Mouse (Mus musculus): ENCODE results near the gene Tmem251.
A peak's percentile ranks its signal among the peaks of the same experiment; 100 is the strongest.

DNA sequence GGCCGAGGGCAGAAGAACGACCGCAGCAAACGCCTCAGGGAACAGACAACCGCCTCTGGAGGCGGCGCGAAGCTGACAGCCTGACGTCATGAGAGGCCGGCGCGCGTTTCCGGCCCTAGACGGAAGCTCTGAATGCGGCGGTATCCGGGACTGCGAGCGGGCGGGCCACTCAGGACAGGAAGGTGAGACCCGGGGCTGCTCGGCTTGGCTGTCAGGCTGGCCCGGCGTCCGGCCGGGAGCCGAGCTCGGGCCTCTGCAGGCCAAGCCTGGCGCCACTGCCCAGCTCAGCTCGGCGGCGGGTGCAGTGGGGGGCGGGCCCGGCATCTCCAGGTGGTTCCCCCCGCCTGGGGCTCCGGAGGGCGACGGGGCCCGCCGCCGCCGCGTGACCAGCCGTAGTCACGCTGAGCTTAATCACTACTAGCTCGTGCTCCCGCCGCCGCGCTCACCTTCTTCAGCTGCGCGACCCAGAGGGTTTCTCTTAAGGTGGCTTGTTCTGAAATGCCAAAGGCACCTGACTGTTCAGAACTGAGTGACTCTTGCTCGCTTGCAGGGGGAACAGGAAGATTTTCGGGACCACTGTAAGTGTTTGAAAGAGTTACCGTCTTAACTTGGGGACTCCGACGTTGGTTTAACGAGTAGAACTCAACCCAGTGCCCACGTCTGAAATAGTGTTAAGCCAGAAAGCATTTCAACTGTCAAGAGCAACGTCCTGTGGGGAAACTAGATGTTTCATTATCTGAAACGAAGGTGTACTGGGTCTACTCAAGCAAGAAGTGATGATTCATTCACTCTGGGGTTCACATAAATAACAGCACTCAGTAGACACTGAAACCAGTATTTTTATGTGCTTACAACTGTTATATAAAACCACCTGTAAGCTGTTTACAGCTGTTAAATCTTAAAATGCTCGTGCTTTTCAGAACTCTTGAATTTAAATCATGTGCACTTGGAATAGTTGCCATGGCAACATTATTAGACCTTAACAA is at the start of gene Tmem251, which contains the start of gene Moap1:
- TF ChIP-seq GATA1 (IDR thresholded peaks at IDR 0.05; ENCODE audit: borderline replicate concordance, low read length) = no peak
- peak; percentile 77; the same call in 1 of the 2 replicates for TF ChIP-seq FLI1 (IDR thresholded peaks at IDR 0.05; ENCODE audit: low read length)

Data from megakaryocyte, embryonic 14.5 days (primary cell).